Mouse (Mus musculus) CD4-positive helper T cell, adult 2 months (primary cell): ENCODE results near the gene Junb.
A peak's percentile ranks its signal among the peaks of the same experiment; 100 is the strongest.

Experiments used
- DNase-seq: peaks from one replicate; pipeline ENCODE4 v3.0.0-alpha.2; 2012; ENCODE audit warnings: low read depth, missing footprints, low spot score

Gene Junb

DNA sequence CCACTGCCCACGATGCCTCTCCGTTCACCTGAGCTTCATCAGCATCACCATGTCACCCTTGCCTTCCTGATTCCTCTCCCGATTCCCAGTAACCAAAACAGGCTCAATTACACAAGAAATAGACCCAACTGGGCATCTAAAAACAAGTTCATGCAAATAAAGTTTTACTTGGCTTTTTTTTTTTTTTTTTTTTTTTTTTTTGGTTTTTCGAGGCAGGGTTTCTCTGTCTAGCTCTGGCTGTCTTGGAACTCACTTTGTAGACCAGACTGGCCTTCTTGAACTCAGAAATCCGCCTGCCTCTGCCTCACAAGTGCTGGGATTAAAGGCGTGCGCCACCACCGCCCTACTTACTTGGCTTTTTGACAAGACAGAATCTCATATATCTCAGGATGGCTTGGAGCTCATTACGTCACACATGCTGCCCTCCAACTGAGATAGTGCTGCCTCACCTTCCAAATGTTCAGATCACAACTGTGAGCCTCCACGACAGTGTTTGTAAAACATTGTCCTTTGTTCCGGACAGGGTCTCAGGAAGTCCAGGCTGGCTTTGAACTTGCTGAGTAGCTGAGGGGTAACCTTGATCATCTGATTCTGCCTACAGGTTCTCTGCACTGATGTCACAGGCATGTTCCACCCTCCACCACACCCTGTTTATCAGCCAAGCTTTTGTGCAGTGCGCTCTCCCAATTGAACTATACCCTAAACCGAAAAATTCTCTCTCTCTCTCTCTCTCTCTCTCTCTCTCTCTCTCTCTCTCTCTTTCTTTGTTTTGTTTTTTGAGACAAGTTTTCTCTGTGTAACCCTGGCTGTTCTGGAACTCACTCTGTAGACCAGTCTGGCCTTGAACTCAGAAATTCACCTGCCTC, 40.7 kb downstream of the Junb start:
- DNase-seq, result no peak

- DNase-seq, result peak; percentile 76
Observed at GRCm38 (mm10) chr8:84936962-84937546, 41.5 kb downstream of the Junb start, which contains the start of gene Mast1. Gene Mast1, minus strand, starts transcription at chr8:84937359.

GRCm38 (mm10) chr8:84936041-84936961, 42.2 kb downstream of the Junb start:
- no peak for DNase-seq

GRCm38 (mm10) chr8:84935489-84935888, 43.0 kb downstream of the Junb start:
- no peak for DNase-seq

GRCm38 (mm10) chr8:84934860-84935259, 43.7 kb downstream of the Junb start:
- peak; percentile 36 for DNase-seq

DNA sequence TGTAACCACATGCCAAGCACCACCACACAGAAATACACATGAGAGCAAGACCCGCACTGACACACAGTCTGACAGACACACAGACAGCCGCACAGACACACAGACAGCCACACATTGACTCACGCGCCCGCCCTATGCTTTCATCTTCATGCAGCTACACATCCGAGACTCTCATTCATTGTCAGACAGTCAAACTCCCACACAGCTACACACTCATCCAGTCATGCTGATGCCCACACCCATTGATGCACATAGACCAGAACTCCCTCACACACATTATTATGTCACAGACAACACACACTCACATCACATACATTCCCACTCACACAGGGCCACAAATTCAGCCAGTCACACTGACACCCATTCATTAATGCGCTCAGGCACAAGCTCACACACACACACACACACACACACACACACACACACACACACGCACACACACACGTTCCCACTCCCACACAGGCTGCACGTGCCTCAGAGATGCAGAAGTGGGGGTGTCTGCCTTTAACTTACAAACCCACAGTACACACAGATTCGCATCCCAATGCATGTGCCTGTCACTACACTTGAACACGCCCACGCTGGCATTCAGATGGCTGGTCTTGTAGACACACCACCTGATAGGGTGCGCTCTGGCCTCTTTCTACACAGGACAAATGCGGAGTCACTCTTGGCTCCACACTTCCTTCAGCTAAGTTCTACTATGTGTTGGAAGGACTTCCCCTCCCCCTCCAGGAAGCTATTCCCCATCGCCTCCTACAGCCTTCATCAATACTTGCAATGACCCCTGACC, 44.6 kb downstream of the Junb start:
- DNase-seq, result no peak

GRCm38 (mm10) chr8:84930582-84930981, 47.9 kb downstream of the Junb start:
- DNase-seq, result no peak

DNA sequence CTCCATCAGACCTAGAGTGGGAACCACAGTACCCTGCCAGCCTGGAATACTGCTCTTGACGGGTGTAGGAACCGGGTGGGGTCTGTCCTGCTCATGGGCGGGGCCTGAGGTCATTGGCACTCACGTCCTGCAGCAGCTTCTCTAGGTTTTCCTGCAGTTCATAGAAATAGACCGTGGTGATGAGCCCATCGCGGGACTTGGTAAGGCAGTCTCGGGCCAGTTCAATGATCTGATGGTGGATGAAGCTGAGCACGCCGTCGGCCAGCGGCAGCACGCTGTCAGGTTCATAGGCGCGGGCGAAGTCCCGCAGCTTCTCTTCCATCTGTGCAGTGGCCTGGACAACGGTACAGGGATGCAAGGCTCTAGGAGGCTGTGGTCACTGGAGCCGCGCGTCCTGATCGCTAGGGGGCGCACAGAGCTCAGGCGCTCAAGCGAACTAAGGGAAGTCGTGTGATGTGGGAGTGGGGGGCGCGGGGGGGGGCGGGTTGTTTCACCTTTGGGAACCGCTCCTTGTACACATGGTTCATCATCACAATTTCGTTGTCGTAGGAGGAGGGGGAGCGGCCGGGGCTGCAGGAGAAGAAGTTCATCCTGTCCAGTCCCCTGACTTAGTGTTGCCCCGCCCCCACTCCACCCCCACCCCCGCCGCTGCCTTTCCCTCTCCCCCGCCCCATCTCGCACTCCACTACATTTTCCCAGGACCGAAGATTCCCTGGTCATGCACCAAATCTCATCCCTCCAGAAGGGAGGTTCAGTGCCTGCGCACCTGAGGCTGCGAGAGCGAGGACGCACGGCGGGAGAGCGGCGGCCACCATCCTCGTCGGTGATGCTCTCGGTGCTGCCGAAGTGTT, 49.8 kb downstream of the Junb start:
- peak; percentile 68 for DNase-seq

DNA sequence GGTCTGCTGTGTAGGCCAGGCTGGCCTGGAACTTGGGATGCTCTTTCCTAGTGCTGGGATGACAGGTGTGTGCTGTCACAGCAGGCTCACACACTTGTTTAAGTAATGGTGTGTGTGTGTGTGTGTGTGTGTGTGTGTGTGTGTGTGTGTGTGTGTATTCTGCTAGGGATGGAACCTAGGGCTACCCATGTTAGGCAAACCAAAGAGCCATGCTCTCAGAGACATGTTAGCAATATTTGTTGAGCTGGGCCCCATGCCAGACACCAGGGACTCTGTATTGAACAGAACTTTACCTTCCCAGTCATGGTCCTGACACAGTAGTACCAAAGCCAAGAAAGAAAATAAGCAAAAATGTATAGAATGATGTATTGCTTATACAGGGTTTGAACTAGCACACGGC, 51.0 kb downstream of the Junb start:
- no peak for DNase-seq

- DNase-seq, result no peak
Observed at GRCm38 (mm10) chr8:84925557-84925956, 53.0 kb downstream of the Junb start.
